Mouse (Mus musculus) embryonic facial prominence, embryonic 15.5 days (tissue): ENCODE results near the gene Cradd. TPM values are rescaled to one million over a fixed set of nuclear protein-coding genes. Genes with fewer than 3 reads are reported as not detected.

Experiments used
- ATAC-seq: fragments of 200-750 bp; cut with Nextera tagmentation; 2 replicates; pipeline ENCODE4 v1.8.0; 2017; ENCODE audit warnings: low read depth, moderate TSS enrichment; ENCODE audit not compliant: insufficient number of reproducible peaks, low FRiP score, low TSS enrichment
- H3K27ac ChIP-seq: fragments of 300-500 bp; sonication (generic); replicated peaks from 2 replicates; pipeline ENCODE4 v1.5.1; 2015; ENCODE audit warnings: mild to moderate bottlenecking, inconsistent platforms
- H3K27me3 ChIP-seq: fragments of 300-500 bp; sonication (generic); 2 replicates; pipeline ENCODE4 v1.6.1; 2015; ENCODE audit warnings: inconsistent platforms
- H3K36me3 ChIP-seq: fragments of 300-500 bp; sonication (generic); 2 replicates; pipeline ENCODE4 v1.6.1; 2015; ENCODE audit warnings: mild to moderate bottlenecking, inconsistent platforms
- H3K4me1 ChIP-seq: fragments of 300-500 bp; sonication (generic); 2 replicates; pipeline ENCODE4 v1.6.1; 2015; ENCODE audit warnings: inconsistent platforms
- H3K4me2 ChIP-seq: fragments of 300-500 bp; sonication (generic); replicated peaks from 2 replicates; pipeline ENCODE4 v1.6.1; 2015; ENCODE audit warnings: mild to moderate bottlenecking, inconsistent platforms
- H3K4me3 ChIP-seq: fragments of 300-500 bp; sonication (generic); replicated peaks from 2 replicates; pipeline ENCODE4 v1.5.1; 2015; ENCODE audit warnings: mild to moderate bottlenecking, inconsistent platforms
- H3K9ac ChIP-seq: fragments of 300-500 bp; sonication (generic); 2 replicates; pipeline ENCODE4 v1.6.1; 2015; ENCODE audit warnings: inconsistent platforms
- H3K9me3 ChIP-seq: fragments of 300-500 bp; sonication (generic); replicated peaks from 2 replicates; pipeline ENCODE4 v1.6.1; 2016; ENCODE audit warnings: inconsistent platforms
- WGBS: fragments of 180-500 bp; shearing (Covaris S2); methylation state at CpG from one replicate; pipeline ENCODE4 v1.1.7; 2015; 5-methylcytosine and 5-hydroxymethylcytosine counted together
- polyA plus RNA-seq: library from polyadenylated mRNA; unstranded; fragments of >200 nt; fragmentation: Nextera tagmentation; extraction: Ambion mirVana; gene quantifications from 2 replicates; pipeline ENCODE4 v1.2.1, GENCODE M21; 2015

Cradd gene
- polyA plus RNA-seq, 1 experiment from 2014 or later = 11.1 TPM

DNA sequence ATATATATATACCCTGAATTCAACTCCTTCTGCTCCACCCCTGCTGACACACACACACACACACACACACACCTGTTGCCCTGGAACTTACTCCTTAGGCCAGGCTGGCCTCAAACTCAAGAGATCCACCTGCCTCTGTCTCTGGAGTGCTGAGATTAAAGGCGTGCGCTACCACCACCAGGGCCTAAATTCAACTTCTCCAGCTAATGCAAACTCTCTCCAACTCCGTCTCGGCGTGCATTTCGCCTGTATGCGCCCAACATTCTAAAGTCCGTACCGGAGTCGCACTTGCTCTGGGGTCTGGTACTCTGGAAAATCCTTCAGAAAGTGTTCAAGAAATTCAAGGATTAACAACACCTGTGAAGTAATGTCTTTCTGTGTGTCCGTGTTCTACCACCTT lies 8.6 kb downstream of the Cradd start:
- H3K4me1 ChIP-seq = no peaks in the 10 kb centered on the region; the same call in 1 of the 2 replicates
- no peaks in the 10 kb centered on the region for H3K36me3 ChIP-seq
- H3K27ac ChIP-seq = no peak overlapping the region
- H3K9ac ChIP-seq = no peak overlapping the region
- no peaks in the 10 kb centered on the region for H3K27me3 ChIP-seq
- H3K4me2 ChIP-seq = no peak overlapping the region
- no peak for ATAC-seq
- H3K4me3 ChIP-seq = no peak overlapping the region
- no peaks in the 10 kb centered on the region for H3K9me3 ChIP-seq
- WGBS = 92% methylated on average over 11 of the region's 11 CpGs

DNA sequence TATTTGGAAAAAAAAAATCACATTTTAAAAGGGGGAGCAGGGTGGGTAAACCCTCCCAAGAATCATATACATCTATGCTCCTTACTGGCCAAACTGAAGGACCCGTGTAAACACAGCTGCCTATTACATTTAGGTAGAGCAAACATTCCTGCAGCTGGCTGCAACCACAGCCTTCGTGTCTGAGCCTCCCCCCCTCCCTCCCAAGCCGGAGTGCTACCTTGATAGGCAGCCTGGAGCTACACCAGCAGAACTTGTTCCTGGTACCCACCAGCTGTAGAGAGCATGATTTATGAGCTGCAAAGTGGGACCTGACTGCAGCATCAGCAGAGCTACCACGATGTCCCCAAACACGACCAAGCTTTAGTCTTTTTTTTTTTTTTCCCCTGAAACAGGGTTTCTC lies 9.9 kb downstream of the Cradd start:
- Histone ChIP-seq H3K36me3 (no peaks in the 10 kb centered on the region), H3K4me1 (peaks cover 3% of the 10 kb centered on the region), H3K9ac (no peak overlapping the region), H3K4me2 (no peak overlapping the region), H3K9me3 (no peaks in the 10 kb centered on the region), H3K27ac (no peak overlapping the region), H3K4me3 (no peak overlapping the region), H3K27me3 (no peaks in the 10 kb centered on the region)
- ATAC-seq = no peak
- 34% methylated on average over 5 of the region's 5 CpGs for WGBS

DNA sequence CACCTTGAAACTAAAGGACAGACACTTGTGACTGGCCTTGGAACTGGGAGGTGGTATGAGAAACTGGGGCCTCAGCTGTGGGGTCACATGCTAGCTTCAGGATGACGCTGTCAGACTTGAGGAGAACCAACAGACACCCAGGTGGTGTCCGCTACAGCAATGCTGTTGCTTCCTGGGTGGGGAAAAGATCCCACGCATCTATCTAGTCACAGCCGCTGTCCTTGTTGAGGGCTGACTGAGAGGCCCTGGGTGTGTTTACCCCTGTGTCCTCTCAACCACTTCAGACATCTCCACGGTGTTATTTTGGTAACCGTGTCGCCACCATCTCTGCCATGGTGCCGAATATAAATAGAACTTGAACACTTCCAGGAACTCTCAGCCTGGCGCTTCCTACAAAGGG lies 10.4 kb downstream of the Cradd start:
- WGBS = 73% methylated on average over 9 of the region's 9 CpGs
- H3K4me3 ChIP-seq = no peak overlapping the region
- no peak overlapping the region for H3K9ac ChIP-seq
- peaks cover 3% of the 10 kb centered on the region for H3K4me1 ChIP-seq
- no peak for ATAC-seq
- H3K27ac ChIP-seq = no peak overlapping the region
- no peak overlapping the region for H3K4me2 ChIP-seq
- no peaks in the 10 kb centered on the region for H3K27me3 ChIP-seq
- H3K36me3 ChIP-seq = no peaks in the 10 kb centered on the region
- H3K9me3 ChIP-seq = no peaks in the 10 kb centered on the region

DNA sequence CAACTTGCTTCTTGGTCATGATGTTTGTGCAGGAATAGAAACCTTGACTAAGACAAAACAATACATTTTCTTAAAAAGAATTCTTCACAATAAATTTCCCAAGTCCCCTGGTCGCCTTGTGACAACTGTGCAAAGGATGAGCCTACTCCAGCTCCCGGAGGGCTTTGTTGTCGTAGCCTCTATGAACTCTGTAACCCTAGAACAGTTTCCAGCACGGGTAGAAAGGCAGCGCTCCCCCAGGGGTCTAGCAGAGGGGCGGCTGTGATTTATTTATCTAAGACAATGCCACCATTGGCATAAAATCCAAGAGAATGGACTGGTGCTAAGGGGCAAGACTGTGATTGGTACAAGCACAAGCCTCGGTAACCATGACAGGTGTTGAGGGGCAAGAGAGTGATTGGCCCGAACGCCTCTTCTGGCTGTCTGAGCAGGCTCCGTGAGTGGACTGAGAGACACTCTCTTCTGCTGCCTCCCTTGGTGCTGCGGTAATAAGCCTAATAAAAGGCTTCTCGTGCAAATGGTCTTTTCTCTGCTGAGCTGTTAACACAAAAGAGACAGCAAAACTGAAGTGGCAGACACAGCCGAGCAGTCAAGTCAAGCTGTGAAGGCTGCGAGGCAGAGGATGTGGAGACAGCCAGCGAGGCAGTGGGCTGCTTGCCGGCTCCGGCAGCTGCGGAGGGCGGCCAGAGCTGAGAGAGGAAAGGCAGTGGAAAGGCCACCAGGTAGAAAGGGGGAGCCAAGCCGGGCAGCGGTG lies 13.1 kb downstream of the Cradd start:
- no peak overlapping the region for H3K27ac ChIP-seq

DNA sequence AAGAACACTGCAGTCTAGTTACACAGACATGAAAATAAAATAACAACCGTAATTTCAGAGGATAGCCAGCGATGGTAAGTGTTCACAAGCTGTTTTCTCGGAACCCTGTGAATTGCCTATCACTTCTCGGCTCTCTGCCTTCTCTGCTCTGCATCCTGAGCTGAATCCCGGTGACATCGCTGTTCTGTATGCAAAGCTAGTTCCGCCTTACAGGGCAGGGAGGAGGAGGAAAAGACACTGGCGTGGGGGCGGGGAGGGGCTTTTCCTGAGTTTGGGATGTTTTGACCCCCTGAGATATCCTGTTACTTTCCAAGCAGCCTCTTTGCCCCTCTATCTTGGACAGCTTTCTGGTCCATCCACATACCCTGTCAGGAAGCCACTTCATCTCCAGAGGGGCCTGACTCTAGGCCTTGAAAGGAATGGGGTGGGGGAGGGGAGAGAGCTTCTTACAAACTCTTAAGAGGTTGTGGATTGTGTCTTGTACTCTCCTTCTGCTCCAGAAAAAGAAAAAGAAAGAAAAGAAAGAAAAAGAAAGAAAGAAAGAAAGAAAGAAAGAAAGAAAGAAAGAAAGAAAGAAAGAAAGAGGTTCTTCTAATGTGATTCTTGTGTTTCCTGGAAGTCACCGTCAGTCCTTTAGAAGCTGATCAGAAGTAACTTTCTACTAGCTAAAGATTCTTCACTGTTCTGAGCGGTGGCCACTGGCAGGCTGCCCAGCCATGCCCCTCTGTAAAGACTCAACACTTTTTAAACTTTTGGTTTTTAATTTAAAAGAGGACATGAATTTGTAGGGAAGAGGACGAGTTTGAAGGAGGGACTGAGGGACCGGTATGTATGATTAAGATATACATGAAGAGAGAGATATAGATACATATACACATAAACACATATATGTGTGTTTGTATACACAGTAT lies 14.3 kb downstream of the Cradd start:
- Histone ChIP-seq H3K4me2 (no peak overlapping the region), H3K9me3 (no peaks in the 10 kb centered on the region), H3K4me1 (peaks cover 7% of the 10 kb centered on the region), H3K27ac (no peak overlapping the region), H3K27me3 (no peaks in the 10 kb centered on the region), H3K4me3 (no peak overlapping the region), H3K36me3 (no peaks in the 10 kb centered on the region), H3K9ac (no peak overlapping the region)
- WGBS = 49% methylated on average over 13 of the region's 13 CpGs
- no peak for ATAC-seq

More for the DNA sequence above, 13.1 kb downstream of the Cradd start:
- Histone ChIP-seq H3K4me3 (no peak overlapping the region), H3K36me3 (no peaks in the 10 kb centered on the region), H3K4me2 (no peak overlapping the region), H3K9me3 (no peaks in the 10 kb centered on the region), H3K4me1 (peaks cover 7% of the 10 kb centered on the region), H3K27me3 (no peaks in the 10 kb centered on the region), H3K9ac (no peak overlapping the region)
- 36% methylated on average over 21 of the region's 21 CpGs for WGBS
- no peak for ATAC-seq

DNA sequence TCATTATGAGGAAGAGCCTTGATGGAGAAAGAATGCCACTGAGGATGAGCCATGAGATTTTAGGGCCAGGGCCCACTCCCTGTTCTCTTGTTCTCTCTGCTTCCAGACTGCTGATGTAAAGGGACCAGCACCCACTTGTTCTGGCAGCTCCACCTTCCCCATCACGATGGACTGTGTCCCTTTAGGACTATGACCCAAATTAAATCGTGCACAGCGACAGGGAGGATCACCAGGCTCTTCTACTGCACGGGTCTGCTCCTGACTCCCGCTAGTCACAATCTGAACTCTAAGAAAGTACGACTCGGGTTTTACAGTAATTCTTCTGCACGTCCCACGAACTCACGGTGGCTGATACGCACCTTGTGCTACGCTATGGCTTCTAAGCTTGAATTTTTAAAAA lies 14.9 kb downstream of the Cradd start:
- WGBS = 80% methylated on average over 12 of the region's 12 CpGs
- no peak for ATAC-seq
- no peak overlapping the region for H3K9ac ChIP-seq

DNA sequence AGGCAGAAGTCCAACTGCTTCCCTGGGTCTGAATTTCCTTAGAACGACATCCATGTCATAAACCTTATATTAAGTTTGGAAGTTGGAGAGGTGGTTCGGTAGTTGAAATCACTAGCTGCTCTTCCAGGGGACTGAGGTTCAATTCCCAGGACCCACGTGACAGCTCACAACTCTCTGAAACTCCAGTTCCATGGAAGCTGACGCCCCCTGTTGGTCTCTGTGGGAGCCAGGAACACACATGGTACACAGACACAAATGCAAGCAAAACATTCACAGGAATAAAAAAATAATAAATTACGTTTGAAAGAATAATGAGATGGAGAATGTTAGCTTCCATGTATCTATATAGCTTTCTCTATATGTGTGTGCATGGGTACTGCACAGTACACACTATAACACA lies 16.0 kb downstream of the Cradd start:
- H3K27ac ChIP-seq = no peak overlapping the region
- H3K36me3 ChIP-seq = no peaks in the 10 kb centered on the region
- H3K9me3 ChIP-seq = no peaks in the 10 kb centered on the region
- no peaks in the 10 kb centered on the region for H3K27me3 ChIP-seq
- ATAC-seq = no peak
- H3K4me2 ChIP-seq = no peak overlapping the region
- H3K4me1 ChIP-seq = peaks cover 14% of the 10 kb centered on the region
- H3K4me3 ChIP-seq = no peak overlapping the region
- H3K9ac ChIP-seq = no peak overlapping the region
- WGBS = 85% methylated on average over 5 of the region's 5 CpGs

More for the DNA sequence above, 14.9 kb downstream of the Cradd start:
- Histone ChIP-seq H3K36me3 (no peaks in the 10 kb centered on the region), H3K4me3 (no peak overlapping the region), H3K27me3 (no peaks in the 10 kb centered on the region), H3K4me1 (peaks cover 11% of the 10 kb centered on the region), H3K4me2 (no peak overlapping the region), H3K9me3 (no peaks in the 10 kb centered on the region), H3K27ac (no peak overlapping the region)

DNA sequence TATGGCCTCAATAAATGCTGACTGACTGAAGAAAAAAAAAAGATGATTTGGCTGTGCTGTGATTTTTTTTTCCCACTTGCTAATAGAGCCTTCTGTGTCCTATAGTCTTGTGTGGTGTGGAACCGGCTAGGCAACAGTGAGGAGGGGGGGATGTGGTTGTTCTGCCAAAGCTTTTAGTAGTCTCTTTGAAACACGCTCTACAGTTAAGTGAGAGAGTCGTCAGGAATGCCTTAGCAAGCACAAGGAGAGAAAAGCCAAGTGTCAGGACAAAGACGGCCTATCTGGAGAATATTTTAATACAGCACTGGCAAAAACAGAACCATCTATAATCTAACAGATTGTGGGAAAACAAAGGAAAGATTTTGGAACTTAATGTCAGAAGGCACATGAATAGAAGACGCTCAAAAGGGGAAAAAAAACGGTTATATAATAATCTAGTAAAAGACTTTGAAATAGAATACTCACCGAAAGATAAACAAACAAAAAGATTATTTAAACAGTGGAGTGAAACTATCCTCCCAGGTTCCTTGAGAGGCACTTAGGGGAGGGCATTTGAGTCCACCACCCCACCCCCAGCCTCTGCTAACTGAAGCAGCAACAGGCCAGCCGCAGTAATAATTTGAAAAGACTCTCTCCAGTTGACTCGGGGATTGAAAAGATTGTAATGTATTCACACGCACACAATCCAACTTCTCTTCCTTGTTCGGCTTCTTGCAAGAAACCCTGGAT lies 16.9 kb downstream of the Cradd start:
- Histone ChIP-seq H3K27me3 (no peaks in the 10 kb centered on the region), H3K9me3 (no peaks in the 10 kb centered on the region), H3K27ac (peak overlapping the region; percentile 49), H3K9ac (no peak overlapping the region), H3K36me3 (no peaks in the 10 kb centered on the region), H3K4me1 (peaks cover 14% of the 10 kb centered on the region), H3K4me3 (no peak overlapping the region), H3K4me2 (no peak overlapping the region)
- no peak for ATAC-seq
- WGBS = 42% methylated on average over 11 of the region's 11 CpGs

DNA sequence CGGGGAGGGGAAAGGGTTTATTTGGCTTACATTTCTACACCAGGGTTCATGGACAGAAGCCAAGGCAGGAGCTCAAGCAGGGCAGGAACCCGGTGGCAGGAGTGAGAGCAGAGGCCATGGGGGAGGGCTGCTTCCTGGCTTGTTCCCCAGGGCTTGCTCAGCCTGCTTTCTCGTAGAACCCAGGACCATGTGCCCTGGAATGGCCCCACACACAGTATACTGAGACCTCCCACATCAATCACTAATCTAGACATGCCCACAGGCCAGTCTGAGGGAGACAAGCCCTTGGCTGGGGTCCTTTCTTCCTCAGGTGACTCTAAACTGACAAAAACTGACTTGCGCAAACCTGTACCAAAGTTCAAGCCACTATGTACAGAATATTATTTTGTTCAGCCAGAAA lies 19.7 kb downstream of the Cradd start:
- H3K4me3 ChIP-seq = no peak overlapping the region
- 25% methylated on average over 4 of the region's 4 CpGs for WGBS
- peaks cover 11% of the 10 kb centered on the region; the same call in 1 of the 2 replicates for H3K4me1 ChIP-seq
- no peaks in the 10 kb centered on the region for H3K9me3 ChIP-seq
- no peak for ATAC-seq
- H3K9ac ChIP-seq = no peak overlapping the region
- H3K27me3 ChIP-seq = no peaks in the 10 kb centered on the region
- no peak overlapping the region for H3K27ac ChIP-seq
- no peaks in the 10 kb centered on the region for H3K36me3 ChIP-seq
- H3K4me2 ChIP-seq = no peak overlapping the region

DNA sequence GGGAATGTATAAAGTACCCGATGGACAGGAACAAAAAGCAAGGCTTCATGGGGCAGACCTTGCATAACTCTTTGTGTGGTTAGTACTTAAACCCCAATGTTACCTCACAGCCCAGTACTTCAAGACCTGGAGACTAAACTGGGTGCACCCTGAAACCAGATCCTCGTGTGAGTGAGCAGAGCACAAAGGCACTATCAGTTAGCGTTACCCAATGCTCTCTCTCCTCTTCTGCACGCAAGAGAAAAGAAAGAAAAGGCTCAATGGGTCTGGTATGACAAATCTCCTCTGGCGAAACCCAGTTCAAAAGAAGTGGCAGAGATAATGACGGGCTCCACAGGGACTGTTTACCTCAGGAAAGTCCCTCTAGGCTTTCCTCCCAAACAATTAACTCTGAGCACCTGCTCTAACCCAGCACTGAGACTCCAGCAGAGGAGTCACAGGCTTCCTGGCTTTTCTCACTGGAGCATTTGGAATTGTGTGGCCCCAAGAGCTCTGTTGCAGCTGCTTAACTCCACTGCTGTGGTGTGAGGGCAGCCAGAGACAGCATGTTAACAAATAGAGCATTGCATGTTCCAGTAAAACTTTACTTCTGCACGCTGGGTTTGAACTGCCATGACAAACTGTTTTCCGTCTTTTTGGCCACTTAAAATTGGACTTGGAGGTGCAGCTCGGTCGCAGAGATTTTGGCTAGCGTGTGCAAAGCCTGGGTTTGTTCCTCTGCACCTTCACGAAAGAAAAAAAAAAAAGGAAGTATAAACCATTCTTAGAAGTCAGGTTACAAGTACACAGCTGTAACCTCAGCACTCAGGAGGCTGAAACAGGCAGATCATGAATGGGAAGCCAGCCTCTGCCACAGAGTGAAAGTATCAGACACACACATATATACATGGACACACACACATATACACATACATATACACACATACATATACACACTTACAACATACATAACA lies 21.4 kb downstream of the Cradd start:
- ATAC-seq = peak; percentile 77
- Histone ChIP-seq H3K9me3 (no peaks in the 10 kb centered on the region), H3K27ac (no peak overlapping the region), H3K36me3 (no peaks in the 10 kb centered on the region), H3K9ac (no peak overlapping the region), H3K4me3 (no peak overlapping the region), H3K27me3 (no peaks in the 10 kb centered on the region), H3K4me2 (no peak overlapping the region), H3K4me1 (peaks cover 13% of the 10 kb centered on the region; the same call in 1 of the 2 replicates)
- 59% methylated on average over 11 of the region's 12 CpGs for WGBS
